Mouse (Mus musculus) liver, adult 2 months (tissue): ENCODE measurements around the gene Fv1. TPM values are rescaled to one million over a fixed set of nuclear protein-coding genes. Genes with fewer than 3 reads are reported as not detected.

Source experiments
- DNase-seq: peaks from one replicate; pipeline ENCODE4 v3.0.0-alpha.2; 2011; ENCODE audit warnings: low read depth, low spot score; ENCODE audit errors: extremely low read depth
- H3K27ac ChIP-seq: fragments of 200-500 bp; replicated peaks from 2 replicates; pipeline ENCODE4 v1.5.1; 2012; ENCODE audit warnings: low read depth, mild to moderate bottlenecking, control low read depth, inconsistent platforms, low read length; ENCODE audit not compliant: insufficient read depth
- H3K27me3 ChIP-seq: fragments of 200-500 bp; 2 replicates; pipeline ENCODE4 v1.6.1; 2012; ENCODE audit warnings: mild to moderate bottlenecking, moderate library complexity, low read length, inconsistent platforms; ENCODE audit not compliant: control insufficient read depth, insufficient read depth
- H3K36me3 ChIP-seq: fragments of 200-500 bp; 2 replicates; pipeline ENCODE4 v1.6.1; 2012; ENCODE audit warnings: low read length, inconsistent platforms; ENCODE audit not compliant: control insufficient read depth, insufficient read depth
- H3K4me1 ChIP-seq: fragments of 200-500 bp; 2 replicates; pipeline ENCODE4 v1.6.1; 2011; ENCODE audit warnings: low read length; ENCODE audit not compliant: control insufficient read depth, insufficient read depth
- H3K4me3 ChIP-seq: fragments of 200-500 bp; 2 replicates; pipeline ENCODE4 v1.5.1; 2011; ENCODE audit warnings: low read depth, mild to moderate bottlenecking, control low read depth, low read length, moderate library complexity; ENCODE audit not compliant: insufficient read depth
- H3K79me2 ChIP-seq: fragments of 200-500 bp; 2 replicates; pipeline ENCODE4 v1.6.1; 2012; ENCODE audit warnings: inconsistent platforms, mild to moderate bottlenecking, low read length, moderate library complexity; ENCODE audit not compliant: control insufficient read depth, insufficient read depth
- H3K9ac ChIP-seq: fragments of 200-500 bp; 2 replicates; pipeline ENCODE4 v1.6.1; 2012; ENCODE audit warnings: low read depth, mild to moderate bottlenecking, control low read depth, inconsistent platforms, low read length
- CTCF ChIP-seq: fragments of 200-500 bp; IDR thresholded peaks from 2 replicates; pipeline ENCODE4 v1.5.1; 2011; ENCODE audit warnings: low read depth, low read length, control low read depth
- POLR2A ChIP-seq: fragments of 200-500 bp; IDR thresholded peaks from 2 replicates; pipeline ENCODE4 v1.6.1; 2011; ENCODE audit warnings: low read length, control low read depth; ENCODE audit not compliant: insufficient read depth; ENCODE audit errors: extremely low read depth
- WGBS: fragments of 180-500 bp; shearing (Covaris S2); methylation state at CpG from one replicate; pipeline ENCODE4 v1.1.7; 2018; 5-methylcytosine and 5-hydroxymethylcytosine counted together
- polyA plus RNA-seq: library from polyadenylated mRNA; depleted of rRNA; stranded (reverse); fragments of >200 nt; gene quantifications from 2 replicates; pipeline ENCODE4 v1.2.3, GENCODE M21; 2012; rRNA removed
- total RNA-seq: library from RNA; depleted of rRNA; stranded (reverse); fragments of >200 nt; gene quantifications from 2 replicates; pipeline ENCODE4 v1.2.3, GENCODE M21; 2014; rRNA removed

Fv1 gene
- total and polyA plus RNA-seq, 2 experiments, result 0.61 to 3.5 TPM

DNA sequence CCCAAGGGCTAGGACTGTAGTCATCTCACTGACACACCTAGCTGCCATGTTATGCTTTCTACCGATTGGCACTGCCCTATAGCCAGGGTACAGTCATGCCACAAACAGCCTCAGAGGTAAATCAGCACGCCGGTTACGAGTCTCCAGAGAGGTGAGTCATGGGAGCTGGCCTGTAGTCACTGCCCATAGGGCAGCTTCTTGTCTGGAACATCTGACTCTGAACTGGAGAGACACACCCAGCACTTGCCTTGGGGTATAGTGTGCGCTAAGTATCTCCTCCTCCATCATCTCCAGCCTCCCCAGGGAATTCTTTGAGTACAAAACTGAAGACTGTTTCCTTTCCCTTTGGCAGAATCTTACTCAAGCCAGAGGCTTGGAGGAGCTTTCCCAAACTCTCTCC, 37.5 kb downstream of the Fv1 start:
- Histone ChIP-seq H3K4me3 (no peak overlapping the region), H3K36me3 (peaks cover 8% of the 10 kb centered on the region; the same call in 1 of the 2 replicates), H3K27ac (no peak overlapping the region), H3K9ac (no peak overlapping the region), H3K79me2 (peaks cover 16% of the 10 kb centered on the region; the same call in 1 of the 2 replicates), H3K27me3 (no peaks in the 10 kb centered on the region), H3K4me1 (peaks cover 20% of the 10 kb centered on the region)
- 91% methylated on average over 5 of the region's 5 CpGs for WGBS
- no peak for TF ChIP-seq POLR2A
- no peak for TF ChIP-seq CTCF
- no peak for DNase-seq

DNA sequence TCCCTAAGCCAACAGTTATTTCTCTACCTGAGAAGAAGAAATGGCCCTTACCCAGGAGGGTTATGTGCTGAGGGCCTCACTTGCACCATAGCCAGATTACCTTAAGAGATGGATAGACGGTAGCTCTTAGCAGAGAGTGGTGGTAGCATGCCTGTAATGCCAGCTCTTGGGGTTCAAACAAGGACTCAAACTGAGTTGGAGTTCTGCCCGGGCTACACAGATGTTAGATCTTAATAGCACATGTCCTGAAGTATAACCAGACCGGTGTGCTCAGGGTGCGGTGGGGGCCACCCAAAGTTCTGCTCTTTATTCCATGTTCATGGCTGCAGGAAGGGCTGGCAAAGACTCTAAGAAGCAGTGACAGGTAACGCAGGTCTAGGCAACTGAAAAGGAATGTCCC, 40.7 kb downstream of the Fv1 start:
- Histone ChIP-seq H3K27me3 (no peaks in the 10 kb centered on the region), H3K9ac (no peak overlapping the region), H3K36me3 (peaks cover 12% of the 10 kb centered on the region), H3K4me1 (peaks cover 3% of the 10 kb centered on the region), H3K79me2 (0 out of 2 replicates have a peak, but pooled peaks cover 2% of the 10 kb centered on the region), H3K4me3 (no peak overlapping the region), H3K27ac (no peak overlapping the region)
- TF ChIP-seq POLR2A (no peak), CTCF (no peak)
- 93% methylated on average over 5 of the region's 5 CpGs for WGBS
- DNase-seq, result no peak

DNA sequence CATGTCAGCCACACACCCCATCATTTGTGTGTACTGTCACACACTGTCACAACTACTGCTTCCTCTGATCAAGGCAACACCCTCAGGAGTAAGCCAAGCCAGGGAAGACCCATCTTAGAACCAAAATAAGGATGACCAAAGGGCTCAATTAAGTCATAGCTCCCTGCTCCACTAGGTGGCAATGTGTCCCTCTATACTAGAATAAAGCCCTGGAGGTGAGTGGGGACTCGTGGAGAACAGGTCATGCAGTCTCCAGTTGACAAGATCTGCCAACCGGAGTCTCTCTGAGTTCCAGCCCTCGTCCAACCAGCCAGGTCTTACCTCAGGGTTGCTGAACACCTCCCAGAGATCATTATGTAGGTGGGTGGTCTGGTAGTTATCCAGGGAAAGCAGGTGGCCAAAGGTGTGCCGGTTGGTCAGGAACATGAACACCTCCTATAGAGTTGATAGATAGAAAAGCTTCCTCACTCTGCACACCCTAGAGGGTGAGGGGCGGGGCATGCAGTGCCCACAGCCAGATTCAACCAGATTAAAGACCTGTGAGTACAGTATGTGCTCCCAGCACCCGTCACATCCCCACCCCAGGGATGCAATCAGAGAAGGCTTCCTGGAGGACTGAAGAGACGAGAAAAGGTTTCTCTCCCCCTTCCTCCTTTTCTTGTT, 49.8 kb downstream of the Fv1 start:
- Histone ChIP-seq H3K27me3 (no peaks in the 10 kb centered on the region), H3K4me3 (no peak overlapping the region), H3K4me1 (peaks cover 2% of the 10 kb centered on the region; the same call in 1 of the 2 replicates), H3K9ac (no peak overlapping the region), H3K79me2 (no peaks in the 10 kb centered on the region), H3K27ac (no peak overlapping the region), H3K36me3 (peaks cover 16% of the 10 kb centered on the region)
- TF ChIP-seq POLR2A (no peak), CTCF (0 out of 2 replicates have a peak, but pooled peaks have one; percentile 16)
- DNase-seq, result peak; percentile 35
- WGBS, result 70% methylated on average over 7 of the region's 7 CpGs

Other genes with a start within 250 kb of the Fv1 start
- 0.09 and 0.13 TPM in 2 replicates for gene Zfp979, start 226.5 kb upstream of the Fv1 start, total RNA-seq
- gene Zfp979, start 226.5 kb upstream of the Fv1 start, polyA plus RNA-seq, result not detected in 2 replicates
- not detected in 2 replicates for gene Zfp534, start 166.4 kb upstream of the Fv1 start, total RNA-seq
- gene Zfp534, start 166.4 kb upstream of the Fv1 start, polyA plus RNA-seq, result not detected in 2 replicates
- 1.6 and 2.6 TPM in 2 replicates for gene Zfp984, start 59.2 kb upstream of the Fv1 start, total RNA-seq
- 0.05 and 0.20 TPM in 2 replicates for gene Zfp984, start 59.2 kb upstream of the Fv1 start, polyA plus RNA-seq
- gene Zfp933, start 20.6 kb upstream of the Fv1 start, total RNA-seq, result 3.8 and 4.9 TPM in 2 replicates
- 0.56 and 0.61 TPM in 2 replicates for gene Zfp933, start 20.6 kb upstream of the Fv1 start, polyA plus RNA-seq
- 11.4 and 12.1 TPM in 2 replicates for gene Miip, start 163 bp upstream of the Fv1 start, total RNA-seq
- gene Miip, start 163 bp upstream of the Fv1 start, polyA plus RNA-seq, result 28.4 and 44.3 TPM in 2 replicates
- gene Mfn2, start 35.7 kb downstream of the Fv1 start, total RNA-seq, result 36.6 and 37.7 TPM in 2 replicates
- gene Mfn2, start 35.7 kb downstream of the Fv1 start, polyA plus RNA-seq, result 49.4 and 50.3 TPM in 2 replicates
- 24.5 and 27.3 TPM in 2 replicates for gene Plod1, start 67.8 kb downstream of the Fv1 start, total RNA-seq
- gene Plod1, start 67.8 kb downstream of the Fv1 start, polyA plus RNA-seq, result 32.9 and 38.3 TPM in 2 replicates
- gene 2510039O18Rik, start 71.9 kb downstream of the Fv1 start, total RNA-seq, result 13.5 and 16.8 TPM in 2 replicates
- 36.6 and 40.1 TPM in 2 replicates for gene 2510039O18Rik, start 71.9 kb downstream of the Fv1 start, polyA plus RNA-seq
- gene Nppb, start 116.8 kb downstream of the Fv1 start, total RNA-seq, result not detected in 2 replicates
- gene Nppb, start 116.8 kb downstream of the Fv1 start, polyA plus RNA-seq, result not detected in 2 replicates
- gene Nppa, start 131.7 kb downstream of the Fv1 start, total RNA-seq, result not detected in 2 replicates
- not detected in 2 replicates for gene Nppa, start 131.7 kb downstream of the Fv1 start, polyA plus RNA-seq
- gene Clcn6, start 169.8 kb downstream of the Fv1 start, total RNA-seq, result 1.8 and 2.8 TPM in 2 replicates
- gene Clcn6, start 169.8 kb downstream of the Fv1 start, polyA plus RNA-seq, result 2.0 and 5.3 TPM in 2 replicates
- 4.1 and 6.2 TPM in 2 replicates for gene Mthfr, start 170.1 kb downstream of the Fv1 start, total RNA-seq
- 11.8 and 12.9 TPM in 2 replicates for gene Mthfr, start 170.1 kb downstream of the Fv1 start, polyA plus RNA-seq
- gene Agtrap, start 219.1 kb downstream of the Fv1 start, total RNA-seq, result 2.1 and 2.4 TPM in 2 replicates
- 3.7 TPM in 2 replicates for gene Agtrap, start 219.1 kb downstream of the Fv1 start, polyA plus RNA-seq